Mouse (Mus musculus) CH12.LX (cell line): ENCODE results near the gene Smarca2. TPM values are rescaled to one million over a fixed set of nuclear protein-coding genes. Genes with fewer than 3 reads are reported as not detected.

ENCODE experiments used
- DNase-seq: peaks from one replicate; pipeline ENCODE4 v3.0.0-alpha.2; 2013; ENCODE audit errors: extremely low read depth
- H3K27ac ChIP-seq: 2 replicates; pipeline ENCODE4 v1.5.1; 2012; ENCODE audit warnings: low read depth, mild to moderate bottlenecking, control low read depth, moderate library complexity; ENCODE audit not compliant: insufficient read depth
- H3K27me3 ChIP-seq: replicated peaks from 2 replicates; pipeline ENCODE3; 2012; ENCODE audit warnings: inconsistent platforms
- H3K36me3 ChIP-seq, 2 experiments: replicated peaks in 1 of 2; 2 replicates each; pipeline versions ENCODE3 to v1.6.1; 2012; ENCODE audit warnings: inconsistent platforms in 1 of 2, low read length in 1 of 2, mild to moderate bottlenecking in 1 of 2, mixed read lengths in 1 of 2, moderate library complexity in 1 of 2; ENCODE audit not compliant: control insufficient read depth in 1 of 2, insufficient read depth in 1 of 2
- H3K4me1 ChIP-seq, 2 experiments: 2 replicates each; pipeline ENCODE4 v1.6.1; 2012; ENCODE audit warnings: inconsistent platforms in 1 of 2, moderate library complexity in 1 of 2; ENCODE audit not compliant: insufficient read depth in 2 of 2, control insufficient read depth in 1 of 2
- H3K4me2 ChIP-seq: 2 replicates; pipeline ENCODE4 v1.6.1; 2012; ENCODE audit warnings: low read depth, mild to moderate bottlenecking, control low read depth; ENCODE audit not compliant: poor library complexity, insufficient read depth, severe bottlenecking
- H3K4me3 ChIP-seq, 3 experiments: fragments of 150-350 bp in 1 of 3; sonication (generic) in 1 of 3; replicated peaks in 1 of 3; 2 replicates each; pipeline versions ENCODE3 to v1.5.1; 2011 to 2012; ENCODE audit warnings: low read depth in 2 of 3, low read length in 2 of 3, mild to moderate bottlenecking in 2 of 3, moderate library complexity in 2 of 3, control low read depth in 1 of 3, improper control_type of control experiment in 1 of 3, inconsistent platforms in 1 of 3, mixed read lengths in 1 of 3; ENCODE audit not compliant: poor library complexity in 1 of 3
- H3K79me2 ChIP-seq: replicated peaks from 2 replicates; pipeline ENCODE4 v1.6.1; 2012; ENCODE audit warnings: mild to moderate bottlenecking, moderate library complexity; ENCODE audit not compliant: control insufficient read depth, poor library complexity, insufficient read depth, severe bottlenecking; ENCODE audit errors: extremely low read depth
- H3K9ac ChIP-seq: 2 replicates; pipeline ENCODE4 v1.6.1; 2012; ENCODE audit warnings: low read depth, mild to moderate bottlenecking, control low read depth, moderate library complexity; ENCODE audit not compliant: insufficient read depth
- H3K9me3 ChIP-seq: replicated peaks from 2 replicates; pipeline ENCODE3; 2012; ENCODE audit warnings: low read length, inconsistent platforms, mixed read lengths
- CHD1 ChIP-seq: IDR thresholded peaks from 2 replicates; pipeline ENCODE4 v1.6.1; 2012; ENCODE audit warnings: low read depth, low read length, improper control_type of control experiment, inconsistent platforms
- E2F4 ChIP-seq: IDR thresholded peaks from 2 replicates; pipeline ENCODE4 v1.6.1; 2011; ENCODE audit warnings: low read depth, low read length, improper control_type of control experiment; ENCODE audit not compliant: insufficient replicate concordance
- ELF1 ChIP-seq: IDR thresholded peaks from 2 replicates; pipeline ENCODE4 v1.6.1; 2014; ENCODE audit warnings: low read depth, mild to moderate bottlenecking, inconsistent platforms, low read length, improper control_type of control experiment
- EP300 ChIP-seq: IDR thresholded peaks from 2 replicates; pipeline ENCODE4 v1.6.1; 2011; ENCODE audit warnings: low read length, improper control_type of control experiment
- JUN ChIP-seq: IDR thresholded peaks from 2 replicates; pipeline ENCODE4 v1.6.1; 2011; ENCODE audit warnings: low read depth, mild to moderate bottlenecking, low read length, improper control_type of control experiment, moderate library complexity; ENCODE audit not compliant: insufficient read depth
- MAX ChIP-seq: IDR thresholded peaks from 2 replicates; pipeline ENCODE4 v1.6.1; 2011; ENCODE audit warnings: low read length, improper control_type of control experiment
- MAZ ChIP-seq: IDR thresholded peaks from 2 replicates; pipeline ENCODE4 v1.6.1; 2012; ENCODE audit warnings: low read depth, mild to moderate bottlenecking, inconsistent platforms, low read length, improper control_type of control experiment, moderate library complexity
- MXI1 ChIP-seq: IDR thresholded peaks from 2 replicates; pipeline ENCODE4 v1.6.1; 2011; ENCODE audit warnings: mild to moderate bottlenecking, low read depth, low read length, improper control_type of control experiment
- NRF1 ChIP-seq: IDR thresholded peaks from 2 replicates; pipeline ENCODE4 v1.6.1; 2014; ENCODE audit warnings: low read depth, mild to moderate bottlenecking, inconsistent platforms, low read length, improper control_type of control experiment, moderate library complexity
- RAD21 ChIP-seq: IDR thresholded peaks from 2 replicates; pipeline ENCODE4 v1.6.1; 2011; ENCODE audit warnings: low read depth, mild to moderate bottlenecking, low read length, improper control_type of control experiment, moderate library complexity
- TBP ChIP-seq: conservative IDR thresholded peaks from 2 replicates; pipeline ENCODE4 v1.6.1; 2011; ENCODE audit warnings: low read depth, low read length, improper control_type of control experiment
- USF2 ChIP-seq: conservative IDR thresholded peaks from 2 replicates; pipeline ENCODE4 v1.6.1; 2011; ENCODE audit warnings: low read depth, low read length, improper control_type of control experiment
- ZC3H11A ChIP-seq: IDR thresholded peaks from 2 replicates; pipeline ENCODE4 v1.6.1; 2012; ENCODE audit warnings: low read depth, mild to moderate bottlenecking, inconsistent platforms, low read length, improper control_type of control experiment
- dilution Hi-C: fragments of 300-500 bp; cut with MboI; formaldehyde crosslinking; loops from 2 replicates; pipeline ENCODE4 v1.14.3; 2020; ENCODE audit warnings: low sequenced_read_pairs; ENCODE audit not compliant: extremely low pct_unique_long_range_greater_than_20kb, extremely low pct_ligation_motif_present
- in situ Hi-C: fragments of 300-500 bp; cut with MboI; formaldehyde crosslinking; loops from 3 replicates; pipeline ENCODE4 v1.14.3; 2019; ENCODE audit warnings: low sequenced_read_pairs, low pct_ligation_motif_present, low pct_unique_long_range_greater_than_20kb, mixed read lengths
- polyA plus RNA-seq: library from polyadenylated mRNA; unstranded; fragments of >175 nt; gene quantifications from 2 replicates; pipeline ENCODE4 v1.2.1, GENCODE M21; 2012; ENCODE audit warnings: low read depth; ENCODE audit not compliant: insufficient read length
- total RNA-seq, 2 experiments: library from RNA; depleted of rRNA; stranded (reverse); fragments of 300-350 nt in 1 of 2; fragments of >200 nt in 1 of 2; gene quantifications; 2 replicates each; pipeline ENCODE4 v1.2.3; 2012 to 2014

The Smarca2 gene
- total and polyA plus RNA-seq, 3 experiments, result 19.4 to 47.1 (median 21.8) TPM

DNA sequence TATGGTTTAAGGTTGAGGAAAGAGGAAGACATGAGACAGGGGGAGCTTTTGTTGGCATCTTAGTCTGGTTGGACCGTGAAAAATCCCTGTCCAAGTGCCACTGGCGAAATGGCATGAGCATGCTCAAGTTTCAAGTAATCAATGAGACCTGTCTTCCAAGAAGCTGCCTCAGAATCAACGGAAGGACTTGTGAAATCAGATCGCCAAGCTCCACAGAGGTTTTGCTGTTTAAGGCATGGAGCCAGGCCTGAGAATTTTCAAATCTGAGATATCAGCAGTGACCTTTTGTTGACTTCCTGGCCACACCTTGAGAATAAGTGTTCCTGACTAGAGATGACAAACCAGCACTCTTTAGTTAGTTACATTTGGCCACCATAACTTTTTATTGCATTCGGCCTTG, 183.6 kb downstream of the Smarca2 start:
- H3K9ac ChIP-seq, result no peak overlapping the region
- no peaks in the 10 kb centered on the region for H3K79me2 ChIP-seq
- peaks cover 2% of the 10 kb centered on the region for H3K9me3 ChIP-seq
- no peak overlapping the region for H3K4me3 ChIP-seq
- H3K36me3 ChIP-seq, result peaks cover 0 to 2% of the 10 kb centered on the region in 2 experiments
- in situ Hi-C loops (no loop called here), dilution Hi-C loops (no loop called here)
- H3K4me2 ChIP-seq, result no peak overlapping the region
- H3K27me3 ChIP-seq, result no peaks in the 10 kb centered on the region
- no peaks in the 10 kb centered on the region for H3K4me1 ChIP-seq
- TF ChIP-seq E2F4, result no peak
- TF ChIP-seq MAZ, result no peak
- TF ChIP-seq MXI1, result no peak
- TF ChIP-seq ZC3H11A, result no peak
- no peak for TF ChIP-seq JUN
- DNase-seq, result no peak
- no peak overlapping the region for H3K27ac ChIP-seq

DNA sequence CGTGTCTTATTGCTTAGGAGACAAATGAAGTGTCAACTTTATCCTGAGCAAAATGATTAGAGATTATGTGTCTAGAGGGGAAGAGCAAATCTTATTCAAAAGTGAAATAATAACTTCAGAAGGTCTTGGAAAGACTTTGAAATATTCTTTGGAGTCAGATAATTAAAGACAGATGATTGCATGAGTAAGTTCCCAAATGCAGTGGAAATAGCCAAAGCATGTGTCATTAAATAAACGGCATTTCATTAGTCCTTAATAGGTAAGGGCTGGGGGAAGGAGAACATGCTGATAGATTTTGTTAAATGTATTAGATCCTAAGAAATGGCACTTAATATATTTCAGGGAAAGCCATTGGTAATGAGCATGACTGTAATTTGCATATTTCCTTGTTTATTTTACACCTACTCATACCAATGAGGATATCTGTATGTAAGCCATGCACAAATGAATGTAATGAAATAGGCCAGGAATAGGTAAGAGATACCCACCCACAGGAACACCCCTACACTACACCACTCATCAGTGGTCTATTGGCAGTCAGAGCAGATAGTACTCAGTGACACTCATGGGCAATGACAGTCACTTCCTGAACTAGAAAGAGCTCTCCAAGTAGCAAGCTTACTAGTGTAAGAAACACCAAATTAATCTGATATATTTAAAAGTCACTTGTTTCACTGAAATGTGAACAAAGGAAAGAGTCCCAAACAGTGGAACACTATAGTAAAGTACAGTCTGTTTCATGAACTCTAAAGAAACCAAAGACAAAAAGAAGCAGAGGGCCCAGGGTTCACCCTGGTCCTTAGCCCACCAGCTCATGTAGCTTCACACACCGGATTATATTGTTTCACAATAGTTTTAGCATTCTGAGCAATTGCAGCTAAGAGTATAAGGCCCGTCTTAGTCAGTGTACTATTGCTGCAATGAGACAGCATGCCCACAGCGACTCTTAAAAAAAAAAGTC, 185.8 kb downstream of the Smarca2 start:
- dilution Hi-C loops, result no loop called here
- H3K4me2 ChIP-seq, result no peak overlapping the region
- H3K9me3 ChIP-seq, result peaks cover 2% of the 10 kb centered on the region
- in situ Hi-C loops, result no loop called here
- H3K79me2 ChIP-seq, result no peaks in the 10 kb centered on the region
- H3K4me3 ChIP-seq, result no peak overlapping the region
- no peaks in the 10 kb centered on the region for H3K4me1 ChIP-seq
- H3K36me3 ChIP-seq, result no peaks in the 10 kb centered on the region
- no peak for DNase-seq
- H3K27me3 ChIP-seq, result no peaks in the 10 kb centered on the region
- no peak overlapping the region for H3K27ac ChIP-seq
- no peak overlapping the region for H3K9ac ChIP-seq
- TF ChIP-seq RAD21 (no peak), USF2 (no peak), CHD1 (no peak), NRF1 (no peak), MAX (no peak), TBP (no peak), ELF1 (no peak)
- TF ChIP-seq, all 38 proteins: peak for 0

DNA sequence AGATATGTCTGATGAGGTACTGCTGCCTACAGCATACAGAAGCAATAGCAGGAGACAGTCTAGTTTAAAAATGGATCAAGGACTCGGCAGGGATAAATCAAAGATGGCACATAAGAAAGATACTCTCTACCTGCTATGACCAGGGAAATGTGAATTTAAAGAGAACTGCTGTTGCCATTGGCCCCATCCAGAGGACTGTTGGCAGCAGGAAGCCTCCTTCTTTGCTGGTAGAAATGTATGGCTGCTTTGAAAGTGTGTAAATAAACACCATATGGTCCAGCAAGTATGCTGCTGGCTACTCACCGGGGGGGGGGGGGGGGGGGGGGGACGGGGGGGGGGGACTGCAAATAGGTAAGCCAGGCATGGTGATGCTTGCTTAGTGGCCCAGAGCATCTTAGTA, 189.5 kb downstream of the Smarca2 start:
- H3K4me1 ChIP-seq, result no peaks in the 10 kb centered on the region
- H3K27me3 ChIP-seq, result no peaks in the 10 kb centered on the region
- dilution Hi-C loops (no loop called here), in situ Hi-C loops (no loop called here)
- no peak for DNase-seq
- no peak overlapping the region for H3K4me3 ChIP-seq
- peaks cover 2% of the 10 kb centered on the region for H3K9me3 ChIP-seq
- no peak for TF ChIP-seq EP300
- no peak for TF ChIP-seq MAZ
- H3K4me2 ChIP-seq, result no peak overlapping the region
- H3K27ac ChIP-seq, result no peak overlapping the region
- no peak overlapping the region for H3K9ac ChIP-seq
- no peaks in the 10 kb centered on the region for H3K79me2 ChIP-seq
- H3K36me3 ChIP-seq, result no peaks in the 10 kb centered on the region
